Mouse (Mus musculus): Measurements from ENCODE around the gene B230307C23Rik.

DNA sequence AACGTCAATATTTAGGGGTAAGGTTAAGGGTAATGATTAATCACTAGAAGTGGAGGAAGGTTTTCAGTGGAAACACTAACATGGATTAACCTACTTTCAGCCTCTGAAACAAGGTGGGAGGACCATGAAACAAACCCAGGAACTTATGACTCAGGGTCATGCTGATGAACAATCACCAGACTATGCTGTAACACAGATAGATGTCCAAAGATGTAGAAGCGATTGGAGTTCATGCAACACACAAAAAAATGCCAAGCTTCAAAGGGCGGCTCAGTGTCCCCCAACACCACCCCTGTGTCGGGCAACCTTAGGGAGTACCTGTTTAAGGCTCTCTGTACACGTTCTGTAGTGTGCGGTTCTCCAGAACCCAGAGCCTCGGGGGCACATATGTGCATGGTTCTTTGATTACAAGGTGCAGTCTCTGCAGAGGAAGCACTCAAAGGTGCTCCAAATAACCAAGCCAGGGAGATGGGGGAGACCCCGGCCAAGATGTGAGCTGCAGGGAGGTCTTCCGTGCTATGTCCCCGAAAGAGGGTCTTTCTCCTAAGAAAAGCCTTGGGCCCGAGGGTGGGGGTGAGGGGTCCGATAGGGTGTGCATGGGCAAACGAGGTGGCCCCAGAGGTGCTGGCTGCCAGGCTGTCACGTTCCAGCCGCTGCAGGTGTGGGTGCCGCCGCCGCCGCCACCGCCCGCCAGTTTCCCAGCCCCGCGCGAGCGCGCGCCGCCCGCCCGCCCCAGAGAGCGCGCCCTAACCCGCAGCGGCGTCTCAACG, 35.5 kb upstream of the B230307C23Rik start:
- TF ChIP-seq CTCF (IDR thresholded peaks at IDR 0.05; ENCODE audit: extremely low read depth, insufficient read depth, insufficient read length, insufficient replicate concordance): no peak
- TF ChIP-seq POLR2A (IDR thresholded peaks at IDR 0.05; ENCODE audit: low read depth, low read length): no peak

Measured in spleen, adult 2 months (tissue).